Mouse (Mus musculus) c-Kit-positive CD71-positive TER-119-positive erythroid progenitor cells, embryonic 14.5 days (primary cell): ENCODE measurements around the gene Gm20737.
"Not testable (repeated sequence)": the region's sequence is repeated elsewhere in the genome, so short reads cannot be mapped to it uniquely, and the experiment has no call there.

Experiments used
- DNase-seq: peaks from one replicate; pipeline ENCODE4 v3.0.0-alpha.2; 2013; ENCODE audit warnings: low spot score

Gm20737 gene

DNA sequence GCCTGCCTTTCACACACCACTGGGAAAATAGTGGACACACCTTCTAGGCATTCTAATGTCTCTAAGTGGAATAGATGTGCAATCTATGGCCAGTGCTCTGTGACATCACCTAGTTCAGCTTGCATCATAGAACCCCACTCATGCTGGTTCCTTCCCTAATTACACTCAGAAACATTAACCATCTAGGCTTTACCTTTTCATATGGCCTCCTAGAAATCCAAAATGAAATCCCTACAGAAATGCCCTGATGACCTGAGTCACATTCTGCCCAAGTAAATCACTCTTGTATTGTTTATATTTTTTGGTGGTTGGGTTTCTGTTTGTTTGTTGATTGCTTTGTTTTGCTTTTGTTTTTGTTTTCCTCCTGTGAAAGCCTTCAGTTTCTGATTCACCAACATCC lies at the start of gene Gm20737:
Gene Gm20737, minus strand, starts transcription at position 101 of the 400 bp plus-strand sequence.
- not testable (repeated sequence) for DNase-seq

DNA sequence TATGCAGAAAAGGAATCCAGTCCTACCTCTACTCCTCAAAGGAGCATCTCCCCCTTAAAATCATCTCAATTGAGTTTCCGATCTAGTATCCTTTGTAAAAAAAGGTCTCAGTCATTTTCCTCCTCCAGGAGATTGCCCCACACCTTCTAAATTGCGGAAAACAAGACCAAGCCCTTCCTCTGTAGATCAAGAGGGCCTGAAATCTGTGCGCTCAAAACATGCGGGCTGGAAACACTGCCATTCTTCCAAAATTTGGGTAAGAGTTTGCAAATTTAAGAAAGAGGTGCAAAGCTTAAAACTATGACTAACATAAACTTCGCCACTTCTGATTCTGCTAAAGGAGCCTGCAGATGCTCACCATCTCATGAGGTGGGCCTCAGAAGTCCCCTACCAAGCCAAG lies 17.3 kb upstream of the Gm20737 start, which contains the start of gene Gm21775:
Gene Gm21775, plus strand, starts transcription at position 301 of the 400 bp plus-strand sequence.
- DNase-seq, result not testable (repeated sequence)
